Mouse (Mus musculus): Measurements from ENCODE around the gene Mc1r. TPM values are rescaled to one million over a fixed set of nuclear protein-coding genes. Genes with fewer than 3 reads are reported as not detected.

Mc1r gene
- polyA plus RNA-seq, 1 experiment from 2014 or later, result not detected

- no peak for TF ChIP-seq CTCF (IDR thresholded peaks at IDR 0.05; ENCODE audit: low read depth)
Measured at GRCm38 (mm10) chr8:123398308-123398707, 8.6 kb upstream of the Mc1r start.

DNA sequence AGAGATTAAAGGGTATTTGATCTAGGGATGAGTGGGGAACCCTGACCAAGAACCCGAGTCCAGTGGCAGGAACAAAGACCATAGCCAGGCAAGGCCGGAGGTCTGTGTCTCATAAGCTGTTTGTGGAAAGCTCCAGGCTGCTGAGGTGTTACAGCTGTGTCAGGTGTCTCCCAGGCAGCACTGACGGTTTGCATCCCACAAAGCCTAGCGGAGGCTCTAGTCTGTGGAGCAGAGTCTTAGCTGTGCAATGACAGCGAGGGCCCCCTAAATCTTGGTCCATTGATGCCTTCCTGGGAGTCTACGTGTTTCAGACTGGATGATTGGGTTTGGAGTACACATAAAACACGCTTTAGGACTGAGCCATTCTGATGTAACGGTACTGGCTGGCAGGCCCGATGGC lies 5.0 kb upstream of the Mc1r start:
- no peak overlapping the region for H3K4me3 ChIP-seq (ENCODE audit: low read depth, low read length)
- H3K4me2 ChIP-seq (replicated peaks; ENCODE audit: low read depth), result no peak overlapping the region
- no peak for TF ChIP-seq CTCF (IDR thresholded peaks at IDR 0.05; ENCODE audit: low read depth)
- no peaks in the 10 kb centered on the region for H3K27me3 ChIP-seq (replicated peaks; ENCODE audit: control insufficient read depth, insufficient read depth, low read length)
- H3K9ac ChIP-seq (ENCODE audit: low read depth, low read length), result no peak overlapping the region
- no peak overlapping the region for H3K27ac ChIP-seq (ENCODE audit: low read depth, low read length)
- H3K36me3 ChIP-seq (ENCODE audit: control insufficient read depth, insufficient read depth), result peaks cover 63% of the 10 kb centered on the region
- 92% methylated on average over 9 of the region's 9 CpGs for WGBS
- no peaks in the 10 kb centered on the region for H3K4me1 ChIP-seq (replicated peaks; ENCODE audit: control insufficient read depth, insufficient read depth, low read length)
- ATAC-seq, result no peak
- no peaks in the 10 kb centered on the region for H3K9me3 ChIP-seq (ENCODE audit: control insufficient read depth)

More at GRCm38 (mm10) chr8:123398308-123398707, 8.6 kb upstream of the Mc1r start:
- Histone ChIP-seq H3K9me3 (ENCODE audit: control insufficient read depth) (no peaks in the 10 kb centered on the region), H3K27ac (ENCODE audit: low read depth, low read length) (no peak overlapping the region), H3K36me3 (ENCODE audit: control insufficient read depth, insufficient read depth) (peaks cover 97% of the 10 kb centered on the region), H3K4me1 (replicated peaks; ENCODE audit: control insufficient read depth, insufficient read depth, low read length) (no peaks in the 10 kb centered on the region), H3K27me3 (replicated peaks; ENCODE audit: control insufficient read depth, insufficient read depth, low read length) (no peaks in the 10 kb centered on the region), H3K9ac (ENCODE audit: low read depth, low read length) (no peak overlapping the region), H3K4me2 (replicated peaks; ENCODE audit: low read depth) (no peak overlapping the region), H3K4me3 (ENCODE audit: low read depth, low read length) (no peak overlapping the region)
- WGBS, result 93% methylated on average over 13 of the region's 13 CpGs
- ATAC-seq, result no peak

DNA sequence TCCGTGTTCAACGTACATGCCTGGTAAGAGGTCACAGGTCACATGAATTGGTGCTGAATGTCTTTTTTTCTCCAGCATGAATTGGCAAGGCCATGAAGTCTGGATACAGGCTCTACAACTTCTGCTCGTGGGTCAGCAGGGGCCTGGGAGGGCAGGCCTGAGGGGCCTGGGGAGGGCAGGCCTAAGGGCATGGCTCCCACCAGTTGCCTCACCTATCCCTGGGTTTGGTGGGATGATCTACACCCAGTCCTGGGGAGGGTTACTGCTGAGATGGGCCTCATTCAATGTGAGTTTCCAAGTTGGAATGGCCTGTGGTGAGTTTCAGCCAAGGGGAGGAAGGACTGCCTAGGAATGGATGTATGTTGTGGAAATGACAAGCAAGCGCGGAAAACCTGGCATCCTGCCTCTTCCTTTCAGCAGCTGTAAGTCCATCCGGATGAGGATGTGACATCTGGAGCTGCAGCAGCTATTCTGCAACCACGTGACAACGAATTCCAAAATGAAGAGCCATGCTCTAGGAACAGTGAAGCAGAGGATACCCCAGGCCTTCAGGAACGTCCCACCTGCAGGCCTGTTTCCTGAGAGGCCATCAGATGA lies 4.1 kb upstream of the Mc1r start:
- ATAC-seq, result no peak

DNA sequence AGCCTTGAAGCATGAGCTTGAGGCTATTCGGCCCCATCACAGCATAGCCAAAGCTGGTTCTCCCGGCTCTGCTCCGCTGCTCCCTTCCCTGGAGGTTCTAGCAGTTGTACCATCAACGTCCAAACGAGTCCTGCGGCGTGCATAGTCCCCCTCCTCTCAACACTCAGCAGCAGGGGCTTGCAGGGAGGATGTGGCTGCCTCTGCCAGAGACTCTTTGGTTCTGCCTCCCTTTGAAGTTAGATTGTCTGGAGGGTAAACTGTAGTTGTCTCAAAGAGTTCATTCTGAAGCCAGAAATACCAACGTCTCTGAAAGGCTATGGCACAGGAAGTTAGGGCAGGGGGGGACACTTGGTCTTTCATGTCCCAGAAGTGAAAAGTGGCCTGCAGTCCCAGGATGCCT lies 2.4 kb upstream of the Mc1r start:
- ATAC-seq, result no peak
- H3K4me2 ChIP-seq (replicated peaks; ENCODE audit: low read depth), result no peak overlapping the region
- no peak overlapping the region for H3K4me3 ChIP-seq (ENCODE audit: low read depth, low read length)
- no peak overlapping the region for H3K27ac ChIP-seq (ENCODE audit: low read depth, low read length)
- H3K36me3 ChIP-seq (ENCODE audit: control insufficient read depth, insufficient read depth), result peaks cover 37% of the 10 kb centered on the region
- H3K9ac ChIP-seq (ENCODE audit: low read depth, low read length), result no peak overlapping the region
- TF ChIP-seq CTCF (IDR thresholded peaks at IDR 0.05; ENCODE audit: low read depth), result no peak
- WGBS, result 55% methylated on average over 8 of the region's 8 CpGs
- no peaks in the 10 kb centered on the region for H3K4me1 ChIP-seq (replicated peaks; ENCODE audit: control insufficient read depth, insufficient read depth, low read length)
- H3K27me3 ChIP-seq (replicated peaks; ENCODE audit: control insufficient read depth, insufficient read depth, low read length), result peaks cover 12% of the 10 kb centered on the region
- H3K9me3 ChIP-seq (ENCODE audit: control insufficient read depth), result no peaks in the 10 kb centered on the region

More for the DNA sequence above, 4.1 kb upstream of the Mc1r start:
- H3K27me3 ChIP-seq (replicated peaks; ENCODE audit: control insufficient read depth, insufficient read depth, low read length), result peaks cover under 1% of the 10 kb centered on the region; the same call in 1 of the 2 replicates
- H3K9ac ChIP-seq (ENCODE audit: low read depth, low read length), result no peak overlapping the region
- H3K4me2 ChIP-seq (replicated peaks; ENCODE audit: low read depth), result no peak overlapping the region
- peaks cover 54% of the 10 kb centered on the region for H3K36me3 ChIP-seq (ENCODE audit: control insufficient read depth, insufficient read depth)
- no peaks in the 10 kb centered on the region for H3K4me1 ChIP-seq (replicated peaks; ENCODE audit: control insufficient read depth, insufficient read depth, low read length)
- H3K27ac ChIP-seq (ENCODE audit: low read depth, low read length), result no peak overlapping the region
- H3K9me3 ChIP-seq (ENCODE audit: control insufficient read depth), result no peaks in the 10 kb centered on the region
- no peak for TF ChIP-seq CTCF (IDR thresholded peaks at IDR 0.05; ENCODE audit: low read depth)
- no peak overlapping the region for H3K4me3 ChIP-seq (ENCODE audit: low read depth, low read length)
- 78% methylated on average over 9 of the region's 9 CpGs for WGBS

DNA sequence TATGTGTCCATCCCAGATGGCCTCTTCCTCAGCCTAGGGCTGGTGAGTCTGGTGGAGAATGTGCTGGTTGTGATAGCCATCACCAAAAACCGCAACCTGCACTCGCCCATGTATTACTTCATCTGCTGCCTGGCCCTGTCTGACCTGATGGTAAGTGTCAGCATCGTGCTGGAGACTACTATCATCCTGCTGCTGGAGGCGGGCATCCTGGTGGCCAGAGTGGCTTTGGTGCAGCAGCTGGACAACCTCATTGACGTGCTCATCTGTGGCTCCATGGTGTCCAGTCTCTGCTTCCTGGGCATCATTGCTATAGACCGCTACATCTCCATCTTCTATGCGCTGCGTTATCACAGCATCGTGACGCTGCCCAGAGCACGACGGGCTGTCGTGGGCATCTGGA lies 705 bp downstream of the Mc1r start:
- ATAC-seq, result no peak
- Histone ChIP-seq H3K9me3 (ENCODE audit: control insufficient read depth) (no peaks in the 10 kb centered on the region), H3K9ac (ENCODE audit: low read depth, low read length) (no peak overlapping the region), H3K4me2 (replicated peaks; ENCODE audit: low read depth) (no peak overlapping the region), H3K36me3 (ENCODE audit: control insufficient read depth, insufficient read depth) (peaks cover 7% of the 10 kb centered on the region; the same call in 1 of the 2 replicates), H3K4me1 (replicated peaks; ENCODE audit: control insufficient read depth, insufficient read depth, low read length) (no peaks in the 10 kb centered on the region), H3K27ac (ENCODE audit: low read depth, low read length) (no peak overlapping the region), H3K4me3 (ENCODE audit: low read depth, low read length) (no peak overlapping the region), H3K27me3 (replicated peaks; ENCODE audit: control insufficient read depth, insufficient read depth, low read length) (peaks cover 42% of the 10 kb centered on the region)
- no peak for TF ChIP-seq CTCF (IDR thresholded peaks at IDR 0.05; ENCODE audit: low read depth)
- WGBS, result 89% methylated on average over 13 of the region's 13 CpGs

- TF ChIP-seq CTCF (IDR thresholded peaks at IDR 0.05; ENCODE audit: low read depth), result no peak
- 69% methylated on average over 9 of the region's 9 CpGs for WGBS
Measured at GRCm38 (mm10) chr8:123408586-123409544, 2.0 kb downstream of the Mc1r start.

More at GRCm38 (mm10) chr8:123408586-123409544, 2.0 kb downstream of the Mc1r start:
- Histone ChIP-seq H3K36me3 (ENCODE audit: control insufficient read depth, insufficient read depth) (no peaks in the 10 kb centered on the region; the same call in 1 of the 2 replicates), H3K4me2 (replicated peaks; ENCODE audit: low read depth) (no peak overlapping the region), H3K27me3 (replicated peaks; ENCODE audit: control insufficient read depth, insufficient read depth, low read length) (peaks cover 47% of the 10 kb centered on the region), H3K9me3 (ENCODE audit: control insufficient read depth) (no peaks in the 10 kb centered on the region), H3K9ac (ENCODE audit: low read depth, low read length) (no peak overlapping the region), H3K4me3 (ENCODE audit: low read depth, low read length) (no peak overlapping the region), H3K4me1 (replicated peaks; ENCODE audit: control insufficient read depth, insufficient read depth, low read length) (no peaks in the 10 kb centered on the region), H3K27ac (ENCODE audit: low read depth, low read length) (no peak overlapping the region)
- ATAC-seq, result no peak

Measured in intestine, postnatal 0 days (tissue).